Mouse (Mus musculus) liver, adult (tissue): ENCODE results near the gene Ednra.

Experiments
- GATA4 ChIP-seq: IDR thresholded peaks from 2 replicates; pipeline ENCODE4 v1.6.1; 2014; ENCODE audit warnings: mild to moderate bottlenecking, low read length; ENCODE audit not compliant: insufficient replicate concordance

Gene Ednra

GRCm38 (mm10) chr8:77630691-77631090, 93.6 kb downstream of the Ednra start:
- no peak for TF ChIP-seq GATA4

GRCm38 (mm10) chr8:77629858-77630537, 94.3 kb downstream of the Ednra start:
- no peak for TF ChIP-seq GATA4

- no peak for TF ChIP-seq GATA4
Observed at GRCm38 (mm10) chr8:77623677-77624209, 100.5 kb downstream of the Ednra start.

- no peak for TF ChIP-seq GATA4
Observed at GRCm38 (mm10) chr8:77617916-77618315, 106.3 kb downstream of the Ednra start.
